Mouse (Mus musculus): Measurements from ENCODE around the gene Adprhl1. TPM values are rescaled to one million over a fixed set of nuclear protein-coding genes. Genes with fewer than 3 reads are reported as not detected.

Gene Adprhl1
- 0.97 TPM in 1 of 2 replicates, not detected in the other for polyA plus RNA-seq (2015; fragmentation: Nextera tagmentation; extraction: Ambion mirVana)

- Histone ChIP-seq H3K4me2 (no peak within 1 kb of the TSS), H3K9ac (no peak within 1 kb of the TSS), H3K27me3 (0 out of 2 replicates have a peak, but pooled peaks cover 5% of the 10 kb centered on the region), H3K36me3 (ENCODE audit: poor library complexity, severe bottlenecking) (peaks cover 39% of the 10 kb centered on the region), H3K4me1 (no peaks in the 10 kb centered on the region), H3K9me3 (replicated peaks) (no peaks in the 10 kb centered on the region), H3K4me3 (no peak within 1 kb of the TSS), H3K27ac (no peak within 1 kb of the TSS)
- peak; percentile 50 for ATAC-seq
- 39% methylated on average over 8 of the region's 8 CpGs for WGBS
These were observed at the start of gene Adprhl1 for GRCm38 (mm10) chr8:13254019-13254418. Adprhl1 (minus strand) TSS chr8:13254162.

- H3K27me3 ChIP-seq: no peaks in the 10 kb centered on the region
- H3K4me3 ChIP-seq: no peak overlapping the region
- 94% methylated on average over 7 of the region's 7 CpGs for WGBS
- no peaks in the 10 kb centered on the region for H3K4me1 ChIP-seq
- peaks cover 3% of the 10 kb centered on the region for H3K9me3 ChIP-seq (replicated peaks)
- H3K27ac ChIP-seq: no peak overlapping the region
- no peak overlapping the region for H3K4me2 ChIP-seq
- peaks cover 88% of the 10 kb centered on the region for H3K36me3 ChIP-seq (ENCODE audit: poor library complexity, severe bottlenecking)
- no peak for ATAC-seq
- no peak overlapping the region for H3K9ac ChIP-seq
These were observed 47.1 kb upstream of the Adprhl1 start for GRCm38 (mm10) chr8:13301036-13301435.

GRCm38 (mm10) chr8:13299571-13299970 lies 45.6 kb upstream of the Adprhl1 start:
- H3K9ac ChIP-seq: no peak overlapping the region
- H3K36me3 ChIP-seq (ENCODE audit: poor library complexity, severe bottlenecking): peaks cover 88% of the 10 kb centered on the region
- H3K9me3 ChIP-seq (replicated peaks): no peaks in the 10 kb centered on the region; the same call in 1 of the 2 replicates
- H3K27ac ChIP-seq: no peak overlapping the region
- H3K4me2 ChIP-seq: no peak overlapping the region
- no peak overlapping the region for H3K4me3 ChIP-seq
- 96% methylated on average over 8 of the region's 8 CpGs for WGBS
- no peaks in the 10 kb centered on the region for H3K27me3 ChIP-seq
- no peak for ATAC-seq
- H3K4me1 ChIP-seq: no peaks in the 10 kb centered on the region

GRCm38 (mm10) chr8:13293677-13294470 lies 39.9 kb upstream of the Adprhl1 start:
- no peak overlapping the region for H3K27ac ChIP-seq
- no peak overlapping the region for H3K4me2 ChIP-seq
- no peak overlapping the region for H3K9ac ChIP-seq
- WGBS: 92% methylated on average over 9 of the region's 9 CpGs
- no peaks in the 10 kb centered on the region for H3K9me3 ChIP-seq (replicated peaks)
- peaks cover 64% of the 10 kb centered on the region for H3K36me3 ChIP-seq (ENCODE audit: poor library complexity, severe bottlenecking)
- H3K4me3 ChIP-seq: no peak overlapping the region
- H3K4me1 ChIP-seq: peaks cover 5% of the 10 kb centered on the region
- H3K27me3 ChIP-seq: no peaks in the 10 kb centered on the region
- no peak for ATAC-seq

GRCm38 (mm10) chr8:13292364-13292763 lies 38.4 kb upstream of the Adprhl1 start:
- 29% methylated on average over 9 of the region's 9 CpGs for WGBS

GRCm38 (mm10) chr8:13288646-13289045 lies 34.7 kb upstream of the Adprhl1 start:
- Histone ChIP-seq H3K4me3 (peak overlapping the region; percentile 91), H3K9ac (peak overlapping the region; percentile 79), H3K4me1 (peaks cover 21% of the 10 kb centered on the region), H3K27me3 (no peaks in the 10 kb centered on the region), H3K27ac (0 out of 2 replicates have a peak overlapping the region, but pooled peaks have one; percentile 6), H3K9me3 (replicated peaks) (no peaks in the 10 kb centered on the region), H3K4me2 (peak overlapping the region; percentile 81), H3K36me3 (ENCODE audit: poor library complexity, severe bottlenecking) (peaks cover 17% of the 10 kb centered on the region)
- ATAC-seq: no peak
- WGBS: 3% methylated on average over 6 of the region's 6 CpGs

More at GRCm38 (mm10) chr8:13292364-13292763, 38.4 kb upstream of the Adprhl1 start:
- no peak for ATAC-seq
- H3K9me3 ChIP-seq (replicated peaks): no peaks in the 10 kb centered on the region
- H3K4me2 ChIP-seq: no peak overlapping the region
- no peaks in the 10 kb centered on the region for H3K27me3 ChIP-seq
- H3K36me3 ChIP-seq (ENCODE audit: poor library complexity, severe bottlenecking): peaks cover 54% of the 10 kb centered on the region
- H3K9ac ChIP-seq: no peak overlapping the region
- H3K4me1 ChIP-seq: peaks cover 9% of the 10 kb centered on the region
- no peak overlapping the region for H3K27ac ChIP-seq
- H3K4me3 ChIP-seq: no peak overlapping the region

GRCm38 (mm10) chr8:13287692-13288623 lies 34.0 kb upstream of the Adprhl1 start, which contains the start of the genes Dcun1d2 and Tmco3:
Dcun1d2 (minus strand) TSS chr8:13288131.
Tmco3 (plus strand) TSS chr8:13288190.
- Histone ChIP-seq H3K27ac (peak within 1 kb of the TSS; percentile 79), H3K9ac (peak within 1 kb of the TSS; percentile 79), H3K4me2 (peak within 1 kb of the TSS; percentile 81), H3K27me3 (no peaks in the 10 kb centered on the region), H3K4me3 (peak within 1 kb of the TSS; percentile 91), H3K36me3 (ENCODE audit: poor library complexity, severe bottlenecking) (peaks cover 13% of the 10 kb centered on the region), H3K9me3 (replicated peaks) (no peaks in the 10 kb centered on the region), H3K4me1 (peaks cover 21% of the 10 kb centered on the region)
- under 1% methylated on average over 79 of the region's 79 CpGs for WGBS
- ATAC-seq: peak; percentile 96

- H3K27ac ChIP-seq: peak overlapping the region; percentile 79
- peak overlapping the region; percentile 91 for H3K4me3 ChIP-seq
- H3K4me2 ChIP-seq: peak overlapping the region; percentile 81
- peak overlapping the region; percentile 79 for H3K9ac ChIP-seq
- H3K4me1 ChIP-seq: peaks cover 21% of the 10 kb centered on the region
- H3K9me3 ChIP-seq (replicated peaks): no peaks in the 10 kb centered on the region
- H3K36me3 ChIP-seq (ENCODE audit: poor library complexity, severe bottlenecking): peaks cover 9% of the 10 kb centered on the region; the same call in 1 of the 2 replicates
- no peaks in the 10 kb centered on the region for H3K27me3 ChIP-seq
- peak; percentile 64 for ATAC-seq
- under 1% methylated on average over 33 of the region's 34 CpGs for WGBS
These were observed 33.3 kb upstream of the Adprhl1 start for GRCm38 (mm10) chr8:13287304-13287691.

- H3K36me3 ChIP-seq (ENCODE audit: poor library complexity, severe bottlenecking): 0 out of 2 replicates have a peak, but pooled peaks cover 3% of the 10 kb centered on the region
- no peak for ATAC-seq
- H3K4me2 ChIP-seq: no peak overlapping the region
- WGBS: 97% methylated on average over 1 of the region's 1 CpGs
- no peak overlapping the region for H3K27ac ChIP-seq
- no peaks in the 10 kb centered on the region for H3K27me3 ChIP-seq
- H3K9me3 ChIP-seq (replicated peaks): no peaks in the 10 kb centered on the region
- peaks cover 12% of the 10 kb centered on the region for H3K4me1 ChIP-seq
- no peak overlapping the region for H3K4me3 ChIP-seq
- H3K9ac ChIP-seq: no peak overlapping the region
These were observed 29.2 kb upstream of the Adprhl1 start for GRCm38 (mm10) chr8:13283200-13283599.

GRCm38 (mm10) chr8:13276941-13277447 lies 23.0 kb upstream of the Adprhl1 start:
- Histone ChIP-seq H3K9ac (no peak overlapping the region), H3K4me2 (no peak overlapping the region), H3K27ac (no peak overlapping the region), H3K4me1 (no peaks in the 10 kb centered on the region), H3K27me3 (no peaks in the 10 kb centered on the region), H3K9me3 (replicated peaks) (no peaks in the 10 kb centered on the region), H3K4me3 (no peak overlapping the region), H3K36me3 (ENCODE audit: poor library complexity, severe bottlenecking) (peaks cover 26% of the 10 kb centered on the region)
- no peak for ATAC-seq
- WGBS: 90% methylated on average over 5 of the region's 5 CpGs

- WGBS: 92% methylated on average over 5 of the region's 5 CpGs
- H3K9ac ChIP-seq: no peak overlapping the region
- no peaks in the 10 kb centered on the region for H3K9me3 ChIP-seq (replicated peaks)
- peaks cover 48% of the 10 kb centered on the region for H3K36me3 ChIP-seq (ENCODE audit: poor library complexity, severe bottlenecking)
- no peak overlapping the region for H3K4me2 ChIP-seq
- H3K27me3 ChIP-seq: no peaks in the 10 kb centered on the region
- no peak for ATAC-seq
- no peak overlapping the region for H3K27ac ChIP-seq
- no peak overlapping the region for H3K4me3 ChIP-seq
- H3K4me1 ChIP-seq: no peaks in the 10 kb centered on the region
These were observed 18.9 kb upstream of the Adprhl1 start for GRCm38 (mm10) chr8:13272834-13273233.

Data from forebrain, embryonic 13.5 days (tissue).